8 mouse cellular contexts compared by ENCODE assay signal in genomic region chr6:47191277-47191800, GRCm38 (mm10).
A peak's percentile ranks its signal among the peaks of the same experiment; 100 is the strongest.
DNase-seq lines count a peak whose midpoint lies in the region; ATAC-seq lines count a peak whose summit lies in the region.

No protein-coding gene starts in this region.

- no peaks in the 10 kb centered on the region for H3K36me3 ChIP-seq in heart, embryonic 12.5 days
- H3K36me3 ChIP-seq in splenic B cell, adult 2 months (ENCODE audit: control insufficient read depth, insufficient read depth, low read length, poor library complexity, severe bottlenecking), result no peaks in the 10 kb centered on the region

- H3K27ac ChIP-seq in heart, embryonic 12.5 days (ENCODE audit: poor library complexity, severe bottlenecking), result 0 out of 2 replicates have a peak overlapping the region, but pooled peaks have one; percentile 25

- peaks cover 11% of the 10 kb centered on the region for H3K4me1 ChIP-seq in heart, embryonic 12.5 days (replicated peaks)

- peak overlapping the region; percentile 67 for H3K4me2 ChIP-seq in heart, embryonic 12.5 days

- no peak for ATAC-seq in frontal cortex, adult (ENCODE audit: low TSS enrichment)
- ATAC-seq in heart, embryonic 12.5 days (ENCODE audit: insufficient number of reproducible peaks, low FRiP score), result no peak

- H3K27me3 ChIP-seq in heart, embryonic 12.5 days (replicated peaks), result no peaks in the 10 kb centered on the region
- H3K27me3 ChIP-seq in splenic B cell, adult 2 months (ENCODE audit: control insufficient read depth, insufficient read depth, low read length, poor library complexity, severe bottlenecking), result no peaks in the 10 kb centered on the region

- peak overlapping the region; percentile 37 for H3K4me3 ChIP-seq in heart, embryonic 12.5 days

- DNase-seq in frontal cortex, adult 2 months (ENCODE audit: extremely low spot score in 1 of 2, low spot score in 1 of 2), result peak; percentile 8 to 74
- peak; percentile 76 for DNase-seq in ES-CJ7 (ENCODE audit: low read depth, low spot score)
- peak; percentile 66 to 72 for DNase-seq in cerebellum, postnatal 14 days
- DNase-seq in layer of hippocampus, adult 8-10 months (ENCODE audit: low spot score in 2 of 2), result peak; percentile 37 to 64
- DNase-seq in lung, postnatal 10 days, result peak; percentile 69
- DNase-seq in splenic B cell, adult 2 months (ENCODE audit: low read depth, low spot score), result peak; percentile 69

- peak overlapping the region; percentile 39; the same call in 1 of the 2 replicates for H3K9ac ChIP-seq in heart, embryonic 12.5 days

- H3K9me3 ChIP-seq in heart, embryonic 12.5 days (replicated peaks), result no peaks in the 10 kb centered on the region

- WGBS in heart, embryonic 12.5 days, result 15% methylated on average over 7 of the region's 7 CpGs
